Mouse (Mus musculus): ENCODE data around the gene Gm6882. TPM values are rescaled to one million over a fixed set of nuclear protein-coding genes. Genes with fewer than 3 reads are reported as not detected.
"Not testable (repeated sequence)": the region's sequence is repeated elsewhere in the genome, so short reads cannot be mapped to it uniquely, and the experiment has no call there.

Gene Gm6882
- total RNA-seq (2021) = not detected

GRCm38 (mm10) chr7:21432645-21433044 is at the start of gene Gm6882:
Gm6882 (minus strand) TSS chr7:21432745.
- intact Hi-C loops (cut with DNase I) = not testable (repeated sequence)

More at GRCm38 (mm10) chr7:21432645-21433044, at the start of gene Gm6882:
- not testable (repeated sequence) for DNase-seq (ENCODE audit: low spot score)

Other genes with a start within 250 kb of the Gm6882 start
- not detected for gene Gm5157, start 242.3 kb downstream of the Gm6882 start, total RNA-seq (2021)
- not detected for gene Vmn1r124, start 172.1 kb downstream of the Gm6882 start, total RNA-seq (2021)
- gene Vmn1r125, start 160.6 kb downstream of the Gm6882 start, total RNA-seq (2021) = not detected
- not detected for gene Vmn1r126, start 131.3 kb downstream of the Gm6882 start, total RNA-seq (2021)
- gene Vmn1r127, start 112.9 kb downstream of the Gm6882 start, total RNA-seq (2021) = not detected
- not detected for gene Vmn1r128, start 83.4 kb downstream of the Gm6882 start, total RNA-seq (2021)
- gene Vmn1r129, start 71.5 kb downstream of the Gm6882 start, total RNA-seq (2021) = not detected
- not detected for gene Vmn1r130, start 79.0 kb upstream of the Gm6882 start, total RNA-seq (2021)
- not detected for gene Vmn1r131, start 113.3 kb upstream of the Gm6882 start, total RNA-seq (2021)
- not detected for gene Vmn1r132, start 181.3 kb upstream of the Gm6882 start, total RNA-seq (2021)

Data from heart, postnatal 25 days (tissue).